Mouse (Mus musculus): Measurements from ENCODE around the gene Them7. TPM values are rescaled to one million over a fixed set of nuclear protein-coding genes. Genes with fewer than 3 reads are reported as not detected.

Them7 gene
- polyA plus RNA-seq, 1 experiment from 2014 or later: 0.26 TPM

- no peak overlapping the region for H3K27ac ChIP-seq (ENCODE audit: low read depth, low read length)
- 83% methylated on average over 4 of the region's 4 CpGs for WGBS
Measured at GRCm38 (mm10) chr2:105386418-105386817, 162.3 kb downstream of the Them7 start.

GRCm38 (mm10) chr2:105389007-105389890 is 165.1 kb downstream of the Them7 start:
- Histone ChIP-seq H3K4me3 (ENCODE audit: low read depth, low read length) (no peak overlapping the region), H3K9me3 (ENCODE audit: control insufficient read depth) (no peaks in the 10 kb centered on the region), H3K27ac (ENCODE audit: low read depth, low read length) (no peak overlapping the region), H3K27me3 (replicated peaks; ENCODE audit: control insufficient read depth, insufficient read depth, low read length) (no peaks in the 10 kb centered on the region), H3K36me3 (ENCODE audit: control insufficient read depth, insufficient read depth) (peaks cover 25% of the 10 kb centered on the region), H3K4me1 (replicated peaks; ENCODE audit: control insufficient read depth, insufficient read depth, low read length) (no peaks in the 10 kb centered on the region), H3K4me2 (replicated peaks; ENCODE audit: low read depth) (no peak overlapping the region), H3K9ac (ENCODE audit: low read depth, low read length) (no peak overlapping the region)
- ATAC-seq: no peak
- WGBS: 88% methylated on average over 17 of the region's 17 CpGs
- no peak for TF ChIP-seq CTCF (IDR thresholded peaks at IDR 0.05; ENCODE audit: low read depth)

More at GRCm38 (mm10) chr2:105386418-105386817, 162.3 kb downstream of the Them7 start:
- no peak overlapping the region for H3K9ac ChIP-seq (ENCODE audit: low read depth, low read length)
- no peak for TF ChIP-seq CTCF (IDR thresholded peaks at IDR 0.05; ENCODE audit: low read depth)
- H3K36me3 ChIP-seq (ENCODE audit: control insufficient read depth, insufficient read depth): peaks cover 25% of the 10 kb centered on the region
- no peaks in the 10 kb centered on the region for H3K27me3 ChIP-seq (replicated peaks; ENCODE audit: control insufficient read depth, insufficient read depth, low read length)
- H3K4me1 ChIP-seq (replicated peaks; ENCODE audit: control insufficient read depth, insufficient read depth, low read length): no peaks in the 10 kb centered on the region
- no peak overlapping the region for H3K4me2 ChIP-seq (replicated peaks; ENCODE audit: low read depth)
- ATAC-seq: no peak
- no peak overlapping the region for H3K4me3 ChIP-seq (ENCODE audit: low read depth, low read length)
- H3K9me3 ChIP-seq (ENCODE audit: control insufficient read depth): no peaks in the 10 kb centered on the region

- TF ChIP-seq CTCF (IDR thresholded peaks at IDR 0.05; ENCODE audit: low read depth): no peak
- no peaks in the 10 kb centered on the region for H3K4me1 ChIP-seq (replicated peaks; ENCODE audit: control insufficient read depth, insufficient read depth, low read length)
- H3K9ac ChIP-seq (ENCODE audit: low read depth, low read length): no peak overlapping the region
- WGBS: 79% methylated on average over 6 of the region's 6 CpGs
- no peak for ATAC-seq
- no peak overlapping the region for H3K4me2 ChIP-seq (replicated peaks; ENCODE audit: low read depth)
- H3K4me3 ChIP-seq (ENCODE audit: low read depth, low read length): no peak overlapping the region
- H3K9me3 ChIP-seq (ENCODE audit: control insufficient read depth): no peaks in the 10 kb centered on the region
- peaks cover 25% of the 10 kb centered on the region for H3K36me3 ChIP-seq (ENCODE audit: control insufficient read depth, insufficient read depth)
- no peaks in the 10 kb centered on the region for H3K27me3 ChIP-seq (replicated peaks; ENCODE audit: control insufficient read depth, insufficient read depth, low read length)
- H3K27ac ChIP-seq (ENCODE audit: low read depth, low read length): no peak overlapping the region
Measured at GRCm38 (mm10) chr2:105390653-105391413, 166.7 kb downstream of the Them7 start.

GRCm38 (mm10) chr2:105391414-105391784 is 167.3 kb downstream of the Them7 start:
- H3K27me3 ChIP-seq (replicated peaks; ENCODE audit: control insufficient read depth, insufficient read depth, low read length): no peaks in the 10 kb centered on the region
- no peak for TF ChIP-seq CTCF (IDR thresholded peaks at IDR 0.05; ENCODE audit: low read depth)
- no peak overlapping the region for H3K27ac ChIP-seq (ENCODE audit: low read depth, low read length)
- peaks cover 2% of the 10 kb centered on the region; the same call in 1 of the 2 replicates for H3K4me1 ChIP-seq (replicated peaks; ENCODE audit: control insufficient read depth, insufficient read depth, low read length)
- no peak overlapping the region for H3K4me3 ChIP-seq (ENCODE audit: low read depth, low read length)
- WGBS: 94% methylated on average over 4 of the region's 4 CpGs
- no peaks in the 10 kb centered on the region for H3K9me3 ChIP-seq (ENCODE audit: control insufficient read depth)
- ATAC-seq: no peak
- no peak overlapping the region for H3K9ac ChIP-seq (ENCODE audit: low read depth, low read length)
- peaks cover 19% of the 10 kb centered on the region for H3K36me3 ChIP-seq (ENCODE audit: control insufficient read depth, insufficient read depth)
- no peak overlapping the region for H3K4me2 ChIP-seq (replicated peaks; ENCODE audit: low read depth)

- Histone ChIP-seq H3K4me2 (replicated peaks; ENCODE audit: low read depth) (no peak overlapping the region), H3K4me3 (ENCODE audit: low read depth, low read length) (no peak overlapping the region), H3K4me1 (replicated peaks; ENCODE audit: control insufficient read depth, insufficient read depth, low read length) (peaks cover 6% of the 10 kb centered on the region; the same call in 1 of the 2 replicates), H3K27ac (ENCODE audit: low read depth, low read length) (no peak overlapping the region), H3K9me3 (ENCODE audit: control insufficient read depth) (no peaks in the 10 kb centered on the region), H3K27me3 (replicated peaks; ENCODE audit: control insufficient read depth, insufficient read depth, low read length) (no peaks in the 10 kb centered on the region), H3K9ac (ENCODE audit: low read depth, low read length) (no peak overlapping the region), H3K36me3 (ENCODE audit: control insufficient read depth, insufficient read depth) (peaks cover 13% of the 10 kb centered on the region)
- 55% methylated on average over 2 of the region's 2 CpGs for WGBS
- ATAC-seq: no peak
- TF ChIP-seq CTCF (IDR thresholded peaks at IDR 0.05; ENCODE audit: low read depth): no peak
Measured at GRCm38 (mm10) chr2:105392514-105392913, 168.4 kb downstream of the Them7 start.

- ATAC-seq: no peak
- no peak overlapping the region for H3K4me2 ChIP-seq (replicated peaks; ENCODE audit: low read depth)
- peaks cover 9% of the 10 kb centered on the region; the same call in 1 of the 2 replicates for H3K4me1 ChIP-seq (replicated peaks; ENCODE audit: control insufficient read depth, insufficient read depth, low read length)
- H3K27me3 ChIP-seq (replicated peaks; ENCODE audit: control insufficient read depth, insufficient read depth, low read length): no peaks in the 10 kb centered on the region
- WGBS: 75% methylated on average over 4 of the region's 4 CpGs
- no peaks in the 10 kb centered on the region for H3K9me3 ChIP-seq (ENCODE audit: control insufficient read depth)
- TF ChIP-seq CTCF (IDR thresholded peaks at IDR 0.05; ENCODE audit: low read depth): no peak
- H3K27ac ChIP-seq (ENCODE audit: low read depth, low read length): no peak overlapping the region
- H3K9ac ChIP-seq (ENCODE audit: low read depth, low read length): no peak overlapping the region
- H3K36me3 ChIP-seq (ENCODE audit: control insufficient read depth, insufficient read depth): peaks cover 1% of the 10 kb centered on the region; the same call in 1 of the 2 replicates
- H3K4me3 ChIP-seq (ENCODE audit: low read depth, low read length): no peak overlapping the region
Measured at GRCm38 (mm10) chr2:105394375-105394774, 170.3 kb downstream of the Them7 start.

Measured in intestine, postnatal 0 days (tissue).